Mouse (Mus musculus): ENCODE measurements at regions not wholly inside any gene's neighbourhood (a gene's known extent, or its start where the extent isn't known, plus 50 kb on each side); places are given as distances from the start of the nearest gene placed in this dataset.
"Not testable (repeated sequence)": the region's sequence is repeated elsewhere in the genome, so short reads cannot be mapped to it uniquely, and the experiment has no call there.

DNA sequence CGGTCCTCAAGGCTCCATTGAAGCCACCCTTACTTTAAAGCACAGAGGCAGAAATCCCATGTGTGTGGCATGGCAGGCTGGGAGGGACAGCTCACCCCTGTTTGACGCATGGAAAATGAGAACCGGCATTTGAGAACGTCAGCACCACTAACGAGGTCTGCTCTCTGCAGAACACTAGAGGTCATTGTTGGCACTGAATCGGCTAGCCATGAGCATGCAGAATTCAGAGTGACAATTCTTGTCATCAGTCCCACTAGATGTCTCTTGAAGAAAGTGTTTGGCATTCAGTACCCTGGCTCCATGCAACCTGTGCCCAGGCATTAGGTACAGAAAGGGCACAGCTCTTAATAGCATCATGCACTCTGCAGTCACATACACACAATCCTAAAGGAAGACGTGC lies 139.3 kb downstream of the Cand1 start:
- DNase-seq: peak; percentile 38
- intact Hi-C loops (cut with DNase I): no loop called here

DNA sequence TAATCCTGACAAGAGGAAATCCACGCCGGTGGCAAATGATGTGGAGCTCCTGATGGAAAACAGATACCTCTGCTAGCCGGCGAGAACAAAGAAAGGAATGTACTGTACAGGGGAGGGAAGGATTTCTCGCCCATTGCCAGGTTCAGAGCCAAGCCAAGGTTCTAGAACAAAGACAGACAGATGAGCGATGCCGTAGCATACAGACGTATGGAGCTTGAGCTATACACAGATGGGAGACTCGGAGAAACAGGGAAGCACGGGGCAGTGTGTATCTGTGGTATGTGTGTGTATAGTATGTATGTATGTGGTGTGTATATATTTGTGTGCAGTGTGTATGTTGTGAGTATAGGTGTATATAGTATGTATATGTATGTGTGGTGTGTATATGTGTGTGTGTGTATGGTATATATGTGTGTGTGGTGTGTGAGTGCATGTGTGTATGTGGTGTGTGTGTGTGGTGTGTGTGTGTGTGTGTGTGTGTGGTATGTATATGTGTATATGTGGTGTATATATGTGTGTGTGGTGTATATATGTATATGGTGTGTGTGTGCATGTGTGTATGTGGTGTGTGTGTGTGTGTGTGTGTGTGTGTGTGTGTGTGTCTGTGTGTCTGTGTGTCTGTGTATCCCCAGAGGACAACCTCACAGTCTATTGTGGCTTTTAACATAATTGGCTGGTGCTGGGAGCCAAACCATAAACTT lies 140.6 kb downstream of the Cand1 start:
- intact Hi-C loops (cut with DNase I): no loop called here
- DNase-seq: peak; percentile 16

DNA sequence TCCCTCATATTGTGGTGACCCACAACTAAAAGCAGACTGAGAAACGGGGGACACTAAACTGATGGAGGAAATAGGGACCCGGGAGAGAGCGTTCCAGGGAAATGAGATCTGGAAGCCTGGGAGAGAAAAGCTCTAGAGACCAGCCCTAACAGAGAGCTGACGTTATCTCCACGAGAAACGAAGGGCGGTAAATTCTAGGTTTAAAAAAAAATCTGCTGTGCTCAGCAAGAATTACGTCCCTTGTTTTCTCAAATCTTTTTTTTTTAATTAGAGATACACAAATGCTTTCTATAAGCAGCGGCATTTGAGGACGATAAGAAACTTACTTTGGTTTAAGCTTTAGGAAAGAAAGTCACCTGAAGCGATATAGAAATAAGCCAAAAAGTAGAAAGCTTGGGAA lies 145.7 kb downstream of the Cand1 start:
- DNase-seq: no peak
- intact Hi-C loops (cut with DNase I): no loop called here

DNA sequence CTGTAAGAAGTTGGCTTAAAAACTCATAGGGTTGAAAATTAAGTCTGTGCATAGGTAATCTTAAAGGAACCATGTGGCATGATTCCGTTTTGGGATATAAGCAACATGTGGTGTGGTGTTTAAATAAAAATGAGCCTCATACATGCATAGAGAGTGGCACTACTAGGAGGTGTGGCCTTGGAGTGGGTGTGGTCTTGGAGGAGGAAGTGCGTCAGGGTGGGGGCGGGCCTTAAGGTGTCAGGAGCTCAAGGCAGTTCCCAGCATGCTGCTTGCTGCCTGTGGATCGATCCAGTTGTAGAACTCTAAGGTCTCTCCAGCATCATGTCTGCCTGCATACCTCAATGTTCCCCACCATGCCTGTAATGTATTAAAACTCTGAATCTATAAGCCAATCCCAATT lies 152.0 kb downstream of the Cand1 start:
- no peak for DNase-seq
- intact Hi-C loops (cut with DNase I): no loop called here

DNA sequence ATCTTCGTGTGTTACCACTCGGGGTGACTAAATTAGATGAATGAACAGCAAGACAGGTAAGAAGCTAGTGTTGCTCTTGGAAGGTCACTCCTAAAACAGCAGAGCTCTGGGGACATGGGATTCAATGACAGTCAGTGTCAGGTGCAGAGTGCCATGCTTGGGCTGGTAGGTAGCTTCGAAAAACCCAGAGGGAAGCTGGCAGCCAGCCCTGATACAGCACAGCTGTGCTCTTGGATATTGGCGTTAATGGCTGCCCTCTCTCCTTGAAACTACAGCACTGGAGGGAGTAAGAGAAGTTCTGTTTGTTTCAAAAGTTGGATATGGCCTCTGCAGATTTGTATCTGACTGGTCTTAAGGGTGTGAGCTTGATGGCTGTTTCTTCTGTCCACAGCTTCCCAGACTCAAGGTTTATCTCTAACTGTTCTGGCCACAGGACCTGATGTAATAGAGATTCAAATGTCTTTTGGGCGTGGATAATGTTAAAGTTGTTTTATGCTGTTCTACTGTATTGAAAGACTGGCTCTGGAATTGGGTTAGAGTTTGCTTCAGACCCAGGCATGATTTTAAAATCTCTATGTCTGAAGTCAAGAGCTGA lies 152.7 kb downstream of the Cand1 start:
- intact Hi-C loops (cut with DNase I): no loop called here

DNA sequence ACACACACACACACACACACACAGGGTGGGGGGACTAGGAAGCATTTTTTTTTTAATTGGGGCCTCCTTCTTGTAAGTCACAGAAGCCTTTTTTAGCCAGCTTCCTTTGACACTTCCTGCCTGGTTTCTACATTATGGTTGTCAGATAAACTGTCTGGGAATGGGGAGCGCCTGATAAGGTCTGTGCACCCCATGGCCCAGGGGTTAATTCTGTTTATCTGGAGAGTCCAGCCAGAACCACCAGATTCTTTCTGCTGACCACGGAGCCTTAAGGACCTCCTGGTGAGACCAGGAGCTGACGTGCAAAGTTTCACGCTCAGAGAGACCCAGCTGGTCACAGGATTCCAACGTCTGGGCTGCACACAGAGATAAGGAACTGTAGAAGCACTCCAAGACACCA lies 153.4 kb downstream of the Cand1 start:
- DNase-seq: no peak
- intact Hi-C loops (cut with DNase I): no loop called here

More for the DNA sequence above, 152.7 kb downstream of the Cand1 start:
- DNase-seq: no peak

DNA sequence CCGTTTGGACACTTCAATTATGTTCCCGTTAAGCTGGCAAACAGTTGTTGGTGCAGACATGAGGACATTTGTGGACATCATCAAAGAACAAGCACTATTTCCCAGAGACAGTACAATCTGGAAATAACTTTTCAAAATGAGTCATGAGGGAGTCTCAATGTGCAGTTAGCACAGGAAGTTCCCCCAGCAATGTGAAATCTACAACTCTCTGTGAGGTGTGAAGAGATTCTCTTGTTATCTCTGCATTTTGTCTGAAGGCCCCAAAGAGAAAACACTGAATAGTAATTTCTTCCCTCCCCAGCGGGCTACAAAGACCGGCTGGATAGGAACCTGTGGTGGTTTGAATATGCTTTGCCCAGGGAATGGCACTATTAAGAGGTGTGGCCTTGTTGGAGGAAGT lies 156.4 kb downstream of the Cand1 start:
- intact Hi-C loops (cut with DNase I): no loop called here
- no peak for DNase-seq

DNA sequence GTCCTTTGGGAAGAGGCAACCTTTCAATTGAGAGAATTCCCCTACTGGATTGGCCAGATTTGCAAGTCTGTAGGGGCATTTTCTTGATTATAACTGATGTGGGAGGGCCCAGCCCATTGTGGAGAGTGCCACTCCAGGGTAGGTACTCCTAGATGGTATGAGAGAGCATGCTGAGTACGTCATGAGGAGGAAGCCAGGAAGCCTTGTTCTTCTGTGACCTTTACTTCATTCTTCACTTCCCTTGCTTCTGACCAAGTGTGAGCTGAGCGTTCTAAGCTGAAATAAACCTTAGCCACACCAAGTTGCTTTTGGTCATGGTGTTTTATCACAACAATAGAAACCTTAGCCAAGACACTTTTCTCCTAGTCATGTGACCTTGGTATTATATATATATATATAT lies 157.0 kb downstream of the Cand1 start:
- DNase-seq: no peak
- intact Hi-C loops (cut with DNase I): no loop called here

DNA sequence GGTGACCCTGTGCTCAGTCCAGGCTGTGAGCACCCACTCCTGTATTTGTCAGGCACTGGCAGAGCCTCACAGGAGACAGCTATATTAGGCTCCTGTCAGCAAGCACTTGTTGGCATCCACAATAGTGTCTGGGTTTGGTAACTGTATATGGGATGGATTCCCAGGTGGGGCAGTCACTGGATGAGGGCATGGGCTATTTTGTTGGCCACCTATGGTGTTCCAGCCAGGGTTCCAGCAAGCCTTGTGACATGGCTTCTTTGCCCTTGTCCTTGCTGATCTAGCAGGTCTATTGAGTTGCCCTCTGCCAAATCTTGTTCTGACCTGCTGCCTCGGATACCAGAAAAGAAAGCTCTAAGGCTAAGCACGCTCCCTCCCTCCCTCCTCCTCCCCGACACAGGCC lies 158.1 kb downstream of the Cand1 start:
- DNase-seq; intact Hi-C loops (cut with DNase I): not testable (repeated sequence)

DNA sequence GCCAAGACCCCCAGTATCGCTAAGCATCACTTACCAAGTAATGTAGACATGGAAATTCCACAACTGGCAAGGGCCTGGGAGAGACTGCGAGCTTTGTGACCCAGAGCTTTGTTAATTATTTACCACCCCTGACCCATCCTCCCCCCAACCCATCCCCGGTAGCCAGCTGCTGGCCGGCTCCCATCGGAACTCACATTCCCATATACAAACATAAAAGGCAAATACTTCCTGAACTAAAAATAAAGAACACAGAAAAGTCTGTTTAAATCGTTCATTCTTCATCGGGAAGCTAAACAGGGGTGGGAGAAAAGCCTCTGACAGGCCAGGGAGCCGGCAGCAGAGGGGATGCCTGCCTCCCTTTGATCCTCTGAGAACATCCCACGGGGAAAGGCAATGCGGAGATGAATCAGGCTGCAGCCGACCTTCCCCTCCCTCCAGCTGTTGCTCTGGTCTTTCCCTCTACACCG lies 163.7 kb downstream of the Cand1 start:
- intact Hi-C loops (cut with DNase I): loop anchor here (5.0 to 10.0 kb wide), 3 partner anchors 209 to 929 kb away; no protein-coding TSS in a partner anchor
- DNase-seq: no peak

DNA sequence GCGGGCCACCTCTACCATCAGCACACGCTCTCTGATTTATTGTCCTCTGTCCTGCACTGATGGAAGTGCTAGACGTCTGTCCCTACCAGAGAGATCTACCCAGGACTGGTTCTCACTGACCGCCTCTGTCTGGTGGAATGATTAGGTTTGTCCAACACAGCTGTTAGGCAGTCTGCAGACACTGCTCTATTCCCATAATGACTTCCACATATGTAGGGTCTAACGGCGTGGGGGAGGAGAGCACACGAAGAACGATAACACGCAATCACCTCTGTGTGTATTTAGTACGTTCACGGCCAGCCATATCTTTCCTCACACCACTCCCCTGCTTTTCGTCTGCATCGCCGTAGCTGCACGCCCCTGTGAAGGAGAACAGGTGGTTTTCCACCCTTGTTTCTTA lies 165.0 kb downstream of the Cand1 start:
- DNase-seq: no peak
- intact Hi-C loops (cut with DNase I): loop anchor here (5.0 to 10.0 kb wide), 3 partner anchors 208 to 928 kb away; no protein-coding TSS in a partner anchor

DNA sequence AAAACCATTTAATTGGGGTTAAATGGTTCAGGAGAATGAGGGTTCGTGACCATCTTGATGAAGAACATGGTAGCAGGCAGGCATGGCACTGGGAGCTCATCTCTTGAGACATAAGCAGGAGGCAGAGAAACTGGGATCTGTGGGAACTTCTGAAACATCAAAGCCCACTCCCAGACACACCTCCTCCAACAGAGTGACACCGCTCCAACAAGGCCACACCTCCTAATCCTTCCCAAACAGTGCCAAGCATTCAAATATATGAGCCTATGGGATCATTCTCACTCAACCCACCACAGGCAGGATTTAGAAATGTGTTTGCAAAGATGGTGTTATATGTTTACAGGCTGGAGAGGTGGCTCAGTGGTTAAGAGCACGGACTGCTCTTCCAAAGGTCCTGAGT lies 165.9 kb downstream of the Cand1 start:
- no peak for DNase-seq
- intact Hi-C loops (cut with DNase I): loop anchor here (10.0 kb wide), 1 partner anchor 479 kb away; no protein-coding TSS in a partner anchor

DNA sequence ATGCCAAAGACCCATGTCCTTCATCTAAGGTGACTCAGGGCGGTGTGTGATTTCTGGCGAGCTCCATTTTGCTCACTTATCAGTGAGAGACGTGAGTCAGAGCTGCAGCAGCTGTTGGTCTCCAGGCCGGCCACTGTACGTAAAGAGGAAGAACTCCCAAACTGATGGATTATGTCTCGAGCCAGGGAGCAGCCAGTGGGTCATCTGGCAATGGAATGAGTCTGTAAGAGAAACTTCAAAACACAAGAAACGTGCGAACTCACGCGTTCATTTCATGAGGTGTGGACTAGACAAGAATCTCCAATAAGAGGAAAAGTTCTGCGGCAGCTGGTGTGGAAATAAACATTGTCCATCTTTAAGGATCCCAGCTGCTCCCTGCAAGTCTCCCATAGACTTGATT lies 170.4 kb downstream of the Cand1 start:
- intact Hi-C loops (cut with DNase I): no loop called here
- DNase-seq: no peak

DNA sequence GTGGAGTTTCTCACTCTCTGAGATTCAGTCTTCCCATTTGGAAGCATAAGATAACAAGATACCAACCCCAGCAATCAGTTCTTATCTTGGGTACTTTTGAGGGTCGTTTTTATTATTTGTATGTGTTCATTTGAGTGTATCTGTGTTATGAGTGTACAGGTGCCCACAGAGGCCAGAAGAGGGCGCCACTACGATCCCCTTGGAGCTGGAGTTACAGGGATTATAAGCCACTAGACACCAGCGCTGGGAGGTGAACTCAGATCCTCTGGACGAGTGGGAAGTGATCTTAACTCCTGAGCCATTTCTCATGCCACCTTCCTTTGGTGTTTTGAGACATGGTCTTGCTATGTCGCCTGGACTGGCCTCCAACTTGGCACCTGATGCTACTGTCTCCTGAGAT lies 172.0 kb downstream of the Cand1 start:
- intact Hi-C loops (cut with DNase I): no loop called here
- no peak for DNase-seq

DNA sequence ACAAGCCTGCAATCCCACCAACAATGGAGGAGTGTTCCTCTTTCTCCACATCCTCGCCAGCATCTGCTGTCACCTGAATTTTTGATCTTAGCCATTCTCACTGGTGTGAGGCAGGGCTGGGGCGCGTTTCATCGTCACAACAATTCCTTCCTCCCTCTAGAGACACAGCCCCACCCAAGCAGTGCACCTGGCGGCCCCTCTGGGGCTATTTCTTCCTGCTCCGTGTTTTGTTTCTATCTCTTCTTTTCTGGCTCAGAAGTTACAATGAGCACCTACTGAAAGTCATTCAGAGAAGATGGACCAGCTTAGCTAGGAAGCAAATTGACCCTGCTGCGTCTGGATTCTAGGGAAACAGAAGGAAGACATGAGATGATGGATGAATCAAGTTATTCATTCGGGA lies 172.5 kb downstream of the Cand1 start:
- intact Hi-C loops (cut with DNase I): no loop called here
- no peak for DNase-seq

DNA sequence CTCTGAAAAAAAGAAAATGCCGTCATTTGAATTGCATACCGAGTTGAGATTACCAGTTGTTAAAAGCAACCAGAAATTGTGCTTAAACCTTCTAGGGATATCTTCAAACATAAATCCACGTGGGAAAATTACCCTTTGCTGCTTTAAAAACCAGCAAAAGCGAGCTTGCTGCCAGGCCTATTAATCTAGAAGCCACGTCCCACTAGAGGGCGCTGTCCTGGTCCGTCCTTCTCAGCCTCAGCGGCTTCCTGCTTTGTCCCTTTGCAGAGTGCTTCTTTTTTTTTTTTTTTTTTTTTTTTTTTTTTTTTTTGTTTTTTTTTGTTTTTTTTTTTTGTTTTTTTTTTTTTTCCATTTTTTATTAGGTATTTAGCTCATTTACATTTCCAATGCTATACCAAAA lies 173.9 kb downstream of the Cand1 start:
- peak; percentile 73 for DNase-seq
- intact Hi-C loops (cut with DNase I): no loop called here

DNA sequence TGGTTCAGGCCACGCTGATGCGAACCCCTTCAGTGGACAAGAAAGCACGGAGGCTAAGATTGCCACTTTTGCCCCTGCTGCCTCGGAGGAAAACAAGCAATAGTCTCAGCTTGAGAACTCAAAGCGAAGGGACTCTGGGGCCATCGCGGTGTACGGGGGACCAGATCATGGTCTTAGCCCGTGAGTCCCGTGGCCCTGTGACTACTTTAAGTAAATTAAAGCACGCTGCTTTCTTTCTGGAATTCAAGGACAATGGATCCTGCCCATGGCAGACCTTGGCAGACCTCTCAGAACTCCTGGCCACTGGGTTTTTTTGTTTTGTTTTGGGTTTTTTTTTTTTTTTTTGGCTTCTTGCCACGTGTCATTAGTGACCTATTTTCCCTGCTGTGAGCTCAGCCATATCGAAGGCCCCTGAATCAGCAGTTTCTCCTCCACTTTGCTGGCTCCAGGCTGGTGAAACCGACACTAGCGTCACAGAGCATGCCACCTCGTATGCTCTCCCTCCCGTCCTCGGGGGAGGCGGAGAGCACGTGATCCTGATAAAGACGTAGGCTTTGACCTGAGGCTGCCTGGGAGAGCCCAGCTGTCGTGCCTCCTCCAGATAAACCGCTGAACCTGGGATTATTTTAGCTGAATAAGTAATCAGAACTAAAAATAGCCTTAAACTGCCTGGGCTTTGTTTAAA lies 174.6 kb downstream of the Cand1 start:
- intact Hi-C loops (cut with DNase I): no loop called here
- DNase-seq: peak; percentile 51

DNA sequence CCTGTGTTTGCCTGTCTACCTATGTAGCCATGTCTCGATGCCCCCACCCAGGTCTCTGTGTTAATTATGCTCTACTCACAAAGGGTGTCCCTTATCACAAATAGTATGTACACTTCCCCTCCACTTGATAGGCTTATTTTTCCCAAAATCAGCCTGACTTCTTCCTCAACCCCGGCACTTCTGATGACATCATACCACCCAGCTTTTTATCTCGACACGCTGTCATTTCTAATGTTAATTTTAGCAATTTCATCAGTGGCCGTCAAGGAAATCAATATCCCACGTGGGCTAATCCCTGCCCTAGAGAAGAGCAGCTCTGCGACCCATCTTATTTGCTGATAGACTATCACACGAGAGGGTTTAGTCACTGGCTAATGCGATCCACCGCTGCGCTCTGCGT lies 175.6 kb downstream of the Cand1 start:
- intact Hi-C loops (cut with DNase I): loop anchor here (5.0 kb wide), 1 partner anchor 197 kb away; no protein-coding TSS in a partner anchor
- no peak for DNase-seq

DNA sequence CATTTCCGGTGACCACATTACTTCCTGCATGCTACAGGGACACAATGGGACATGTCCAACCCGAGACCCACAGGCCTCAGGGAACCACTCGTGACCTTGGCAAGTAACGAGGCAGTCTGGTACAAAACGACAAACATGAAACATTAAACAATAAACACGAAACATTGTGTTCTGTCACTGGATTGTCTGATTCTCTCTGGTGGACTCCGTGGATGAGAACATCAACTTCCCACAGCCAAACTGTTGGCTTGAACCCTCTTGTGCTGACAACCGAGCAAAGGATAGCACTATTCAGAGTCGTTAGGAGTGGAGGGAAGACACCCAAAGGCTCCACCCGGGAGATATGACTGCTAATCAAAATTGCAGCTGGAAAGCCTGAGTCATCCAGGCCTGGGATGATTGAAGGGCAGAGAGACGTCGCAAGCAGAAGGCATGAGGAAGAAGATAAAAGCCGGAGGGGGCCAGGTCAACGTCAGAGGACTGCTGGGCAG lies 176.6 kb downstream of the Cand1 start:
- DNase-seq: no peak
- intact Hi-C loops (cut with DNase I): loop anchor here (5.0 kb wide), 1 partner anchor 196 kb away; no protein-coding TSS in a partner anchor

DNA sequence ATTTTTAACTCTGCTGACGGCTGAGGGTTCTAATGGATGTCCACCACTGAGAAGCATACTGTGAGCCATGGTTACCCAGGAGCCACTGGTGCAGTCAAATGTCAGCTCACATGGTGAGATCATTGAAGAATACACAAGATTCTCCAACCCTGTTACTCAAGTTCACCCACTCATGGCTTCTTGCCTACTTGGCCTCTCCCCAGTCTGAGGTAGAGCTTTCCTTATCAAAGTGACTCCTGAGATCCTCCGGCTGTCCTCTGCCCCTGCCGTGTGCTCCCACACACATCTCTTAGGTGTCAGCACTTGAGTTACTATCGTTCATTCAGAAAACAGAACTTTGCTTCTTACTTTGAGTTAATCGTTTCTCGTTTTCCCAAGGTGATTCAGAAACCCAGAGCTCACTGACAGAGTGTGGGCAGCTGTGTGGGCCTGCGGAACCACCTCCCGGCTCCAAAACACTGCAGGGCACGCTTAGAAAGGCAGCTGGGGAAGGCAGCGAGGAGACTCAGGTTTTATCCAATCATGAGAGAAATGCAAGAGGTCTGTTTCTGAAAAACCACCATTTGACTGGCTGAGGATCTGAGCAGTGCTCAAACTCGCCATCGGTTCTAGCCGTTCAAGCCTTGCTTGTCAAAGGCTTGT lies 177.8 kb downstream of the Cand1 start:
- no peak for DNase-seq
- intact Hi-C loops (cut with DNase I): loop anchor here (5.0 kb wide), 1 partner anchor 195 kb away; no protein-coding TSS in a partner anchor

DNA sequence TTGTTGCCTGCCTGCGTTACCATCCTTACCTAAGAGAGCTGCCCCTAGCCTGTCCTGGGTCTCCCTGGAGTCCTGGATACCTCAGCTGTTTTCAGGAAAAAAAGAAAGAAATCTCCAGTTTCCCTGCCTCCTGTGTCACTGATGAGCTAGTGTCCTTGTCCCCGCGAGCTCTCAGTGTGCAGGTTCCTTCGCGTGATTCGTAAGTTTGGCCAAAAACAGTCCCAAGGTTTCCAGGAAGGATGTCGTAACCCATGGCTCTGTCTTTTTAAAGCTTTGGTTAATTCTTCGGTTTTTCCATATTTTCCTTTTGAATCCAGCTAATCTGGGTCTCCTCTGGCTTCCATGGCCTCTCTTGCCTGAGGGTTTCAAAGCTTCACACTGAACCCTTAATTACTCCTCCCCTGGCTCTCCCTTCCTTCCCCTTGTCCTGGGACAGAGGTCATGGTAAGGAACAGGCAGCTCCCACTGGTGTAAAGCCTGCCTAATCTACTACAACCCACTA lies 178.5 kb downstream of the Cand1 start:
- DNase-seq: no peak
- intact Hi-C loops (cut with DNase I): loop anchor here (5.0 kb wide), 1 partner anchor 194 kb away; no protein-coding TSS in a partner anchor

Data from left cerebral cortex, postnatal 4 days (tissue).